Comparison of ENCODE assay signal across 13 mouse cellular contexts in the genomic region with DNA sequence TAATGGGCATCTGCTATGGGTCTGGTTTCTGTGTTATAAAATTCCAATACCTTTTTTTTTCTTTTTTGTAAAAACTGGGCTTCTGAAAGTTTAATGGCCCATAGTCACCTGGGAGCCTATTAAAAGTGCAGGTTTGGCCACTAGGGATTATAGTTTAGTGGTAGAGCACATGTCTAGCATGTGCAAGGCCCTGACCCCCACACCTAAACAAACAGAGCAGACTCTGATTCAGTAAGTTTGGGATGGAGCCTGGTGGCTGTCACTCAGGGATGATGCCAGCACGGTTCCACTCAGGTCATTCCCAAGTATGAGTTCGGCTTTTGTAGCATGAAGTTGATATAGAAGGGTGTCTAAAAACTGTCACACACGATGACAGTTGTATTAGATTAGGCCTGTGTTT.
"Had no signal": no experiment of that assay in that cellular context is flagged by ENCODE, and none has a peak within 500 bp of the region (broad histone marks: within the 10 kb centered on the region; RNA-seq: fewer than 3 reads in every experiment).

No protein-coding gene starts in this region.

- DNase-seq: kidney, adult 8-10 months; layer of hippocampus, adult 9-11 months; layer of hippocampus, postnatal 36 days; liver, embryonic 13.5 days; lung, adult 18-20 months; retina, postnatal 1 day; thymus, postnatal 36 days had no signal

- H3K36me3 ChIP-seq: liver, embryonic 13.5 days; neural tube, embryonic 13.5 days; stomach, embryonic 15.5 days had no signal

- H3K9ac ChIP-seq: liver, embryonic 13.5 days; neural tube, embryonic 13.5 days; stomach, embryonic 15.5 days had no signal

- ATAC-seq: intestine, embryonic 16.5 days; midbrain, embryonic 16.5 days had no signal

- H3K9me3 ChIP-seq: liver, embryonic 13.5 days; midbrain, embryonic 10.5 days; neural tube, embryonic 13.5 days; stomach, embryonic 15.5 days had no signal

- H3K4me3 ChIP-seq: liver, embryonic 13.5 days; midbrain, embryonic 10.5 days; neural tube, embryonic 13.5 days; stomach, embryonic 15.5 days had no signal

- H3K27ac ChIP-seq: kidney, postnatal 0 days; liver, embryonic 13.5 days; midbrain, embryonic 10.5 days; neural tube, embryonic 13.5 days; stomach, embryonic 15.5 days had no signal

- H3K4me2 ChIP-seq: liver, embryonic 13.5 days; neural tube, embryonic 13.5 days; stomach, embryonic 15.5 days had no signal

- H3K27me3 ChIP-seq: neural tube, embryonic 13.5 days; stomach, embryonic 15.5 days had no signal
